Mouse (Mus musculus) E14TG2a.4 (cell line): ENCODE measurements around the gene Rnf43.

ENCODE experiments used
- CTCF ChIP-seq: conservative IDR thresholded peaks from 2 replicates; pipeline ENCODE4 v1.5.1; 2014; ENCODE audit warnings: low read length
- NANOG ChIP-seq: IDR thresholded peaks from 2 replicates; pipeline ENCODE4 v1.6.1; 2014; ENCODE audit warnings: borderline replicate concordance, low read length, mixed read lengths

- TF ChIP-seq CTCF (no peak), NANOG (no peak)
These were observed 99.5 kb downstream of the Rnf43 start for GRCm38 (mm10) chr11:87761806-87762701.
